Mouse (Mus musculus): Measurements from ENCODE around the gene Tut1. TPM values are rescaled to one million over a fixed set of nuclear protein-coding genes. Genes with fewer than 3 reads are reported as not detected.
"Not testable (repeated sequence)": the region's sequence is repeated elsewhere in the genome, so short reads cannot be mapped to it uniquely, and the experiment has no call there.

The Tut1 gene
- total RNA-seq, 2 experiments from 2014 or later: 1.7 to 8.8 TPM

DNA sequence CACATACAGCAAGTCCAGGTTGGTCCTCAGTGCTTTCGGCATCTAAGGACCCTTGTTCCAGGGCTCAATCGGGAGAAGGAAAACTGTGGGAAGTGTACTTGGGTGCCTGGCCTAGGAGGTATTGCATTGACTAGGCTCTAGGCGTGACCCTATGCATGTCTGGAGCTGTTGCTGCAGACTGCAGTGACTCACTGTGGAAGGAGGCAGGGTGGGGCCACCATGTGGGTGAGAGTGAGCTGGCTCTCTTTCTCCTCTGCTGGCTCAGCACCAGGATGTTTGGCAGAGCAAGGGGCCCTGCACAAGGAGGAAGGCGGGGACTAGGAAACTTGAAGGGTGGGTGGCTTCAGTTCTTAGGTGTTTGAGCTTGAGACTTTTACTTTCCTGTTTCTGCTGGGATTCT is 43.9 kb downstream of the Tut1 start:
- ATAC-seq (ENCODE audit: poor library complexity, severe bottlenecking): peak; percentile 92

DNA sequence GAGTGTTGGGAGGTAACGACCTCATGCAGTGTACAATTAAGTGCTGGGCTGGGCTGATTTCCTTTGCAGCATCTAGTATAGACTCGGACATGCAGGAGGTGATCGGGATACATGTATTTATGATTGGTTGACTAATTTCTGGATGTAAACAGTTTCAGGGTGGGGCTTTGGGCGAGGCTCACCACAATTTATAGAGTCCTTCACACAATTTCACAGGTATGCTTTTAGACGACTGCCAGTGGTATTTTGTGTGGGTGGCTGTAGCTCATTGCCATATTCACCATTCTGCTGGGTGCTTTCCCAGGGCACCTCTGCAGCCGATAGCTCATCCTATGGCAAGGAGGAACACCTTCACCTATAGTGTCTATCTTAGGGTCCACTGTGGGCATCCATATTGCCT is 44.9 kb downstream of the Tut1 start:
- no peak for ATAC-seq (ENCODE audit: poor library complexity, severe bottlenecking)

DNA sequence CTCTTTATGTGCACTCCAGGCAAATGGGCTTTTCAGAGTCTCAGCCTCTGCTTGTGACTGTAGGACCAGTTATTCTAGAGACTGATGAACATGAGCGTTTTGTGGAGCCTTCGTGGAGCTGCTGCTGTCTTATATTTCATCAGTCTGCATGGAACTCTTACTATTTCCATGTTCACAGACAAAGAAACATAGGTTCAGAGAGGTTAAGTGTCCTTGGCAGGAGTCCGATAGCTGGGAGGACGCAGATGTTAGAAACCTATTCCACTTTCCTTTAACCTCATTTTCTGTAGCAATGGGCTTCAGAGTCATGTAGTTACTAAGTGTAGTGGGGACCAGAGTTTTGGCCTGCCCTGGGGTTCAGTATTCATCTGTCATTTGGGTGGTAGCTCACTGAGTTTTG is 45.6 kb downstream of the Tut1 start:
- ATAC-seq (ENCODE audit: poor library complexity, severe bottlenecking): no peak

DNA sequence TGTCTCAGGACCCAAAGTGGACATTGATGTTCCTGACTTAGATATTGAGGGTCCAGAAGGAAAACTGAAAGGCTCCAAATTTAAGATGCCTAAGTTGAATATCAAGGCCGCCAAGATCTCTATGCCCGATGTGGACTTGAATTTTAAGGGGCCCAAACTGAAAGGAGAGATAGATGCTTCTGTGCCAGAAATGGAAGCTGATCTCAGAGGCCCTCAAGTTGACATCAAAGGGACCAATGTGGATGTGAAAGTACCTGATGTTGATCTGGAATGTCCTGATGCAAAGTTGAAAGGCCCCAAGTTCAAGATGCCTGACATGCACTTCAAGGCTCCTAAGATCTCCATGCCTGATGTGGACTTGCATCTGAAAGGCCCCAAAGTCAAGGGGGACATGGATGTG is 53.3 kb downstream of the Tut1 start:
- not testable (repeated sequence) for ATAC-seq (ENCODE audit: poor library complexity, severe bottlenecking)

Other genes with a start within 250 kb of the Tut1 start
Only the 30 nearest of the 32 such genes appear.
- gene 1700092M07Rik, start 213.1 kb upstream of the Tut1 start, total RNA-seq (2015): 0.83 TPM in 1 of 2 replicates, not detected in the other
- 1.3 TPM in 1 of 2 replicates, not detected in the other for gene 1700092M07Rik, start 213.1 kb upstream of the Tut1 start, total RNA-seq (2017)
- gene Stx5a, start 212.4 kb upstream of the Tut1 start, total RNA-seq (2015): 40.9 and 55.3 TPM in 2 replicates
- 40.8 and 65.6 TPM in 2 replicates for gene Stx5a, start 212.4 kb upstream of the Tut1 start, total RNA-seq (2017)
- gene Nxf1, start 196.8 kb upstream of the Tut1 start, total RNA-seq (2015): 257 and 292 TPM in 2 replicates
- 69.7 and 76.0 TPM in 2 replicates for gene Nxf1, start 196.8 kb upstream of the Tut1 start, total RNA-seq (2017)
- gene Tmem223, start 182.9 kb upstream of the Tut1 start, total RNA-seq (2015): 28.1 and 36.6 TPM in 2 replicates
- 11.6 and 12.0 TPM in 2 replicates for gene Tmem223, start 182.9 kb upstream of the Tut1 start, total RNA-seq (2017)
- 172 and 177 TPM in 2 replicates for gene Tmem179b, start 179.4 kb upstream of the Tut1 start, total RNA-seq (2015)
- 98.4 and 108 TPM in 2 replicates for gene Tmem179b, start 179.4 kb upstream of the Tut1 start, total RNA-seq (2017)
- gene Taf6l, start 167.4 kb upstream of the Tut1 start, total RNA-seq (2015): 5.1 and 6.2 TPM in 2 replicates
- 8.9 and 9.8 TPM in 2 replicates for gene Taf6l, start 167.4 kb upstream of the Tut1 start, total RNA-seq (2017)
- 124 and 125 TPM in 2 replicates for gene Polr2g, start 155.3 kb upstream of the Tut1 start, total RNA-seq (2015)
- 54.1 and 58.2 TPM in 2 replicates for gene Polr2g, start 155.3 kb upstream of the Tut1 start, total RNA-seq (2017)
- 0.62 and 2.3 TPM in 2 replicates for gene Zbtb3, start 151.3 kb upstream of the Tut1 start, total RNA-seq (2015)
- gene Zbtb3, start 151.3 kb upstream of the Tut1 start, total RNA-seq (2017): 1.8 and 2.5 TPM in 2 replicates
- gene Ttc9c, start 134.5 kb upstream of the Tut1 start, total RNA-seq (2015): 28.6 and 31.0 TPM in 2 replicates
- 53.6 and 63.7 TPM in 2 replicates for gene Ttc9c, start 134.5 kb upstream of the Tut1 start, total RNA-seq (2017)
- gene Hnrnpul2, start 133.8 kb upstream of the Tut1 start, total RNA-seq (2015): 52.3 and 56.0 TPM in 2 replicates
- gene Hnrnpul2, start 133.8 kb upstream of the Tut1 start, total RNA-seq (2017): 72.8 and 94.4 TPM in 2 replicates
- not detected in 2 replicates for gene AC129217.1, start 124.1 kb upstream of the Tut1 start, total RNA-seq (2015)
- gene AC129217.1, start 124.1 kb upstream of the Tut1 start, total RNA-seq (2017): 1.8 and 5.9 TPM in 2 replicates
- gene Bscl2, start 116.4 kb upstream of the Tut1 start, total RNA-seq (2015): 84.8 and 97.8 TPM in 2 replicates
- gene Bscl2, start 116.4 kb upstream of the Tut1 start, total RNA-seq (2017): 48.1 and 49.6 TPM in 2 replicates
- 0.16 TPM in 1 of 2 replicates, not detected in the other for gene Gng3, start 114.7 kb upstream of the Tut1 start, total RNA-seq (2015)
- not detected in 2 replicates for gene Gng3, start 114.7 kb upstream of the Tut1 start, total RNA-seq (2017)
- gene Lrrn4cl, start 103.1 kb upstream of the Tut1 start, total RNA-seq (2015): 0.16 and 0.55 TPM in 2 replicates
- 0.12 TPM in 1 of 2 replicates, not detected in the other for gene Lrrn4cl, start 103.1 kb upstream of the Tut1 start, total RNA-seq (2017)
- 63.2 and 66.8 TPM in 2 replicates for gene Ubxn1, start 82.4 kb upstream of the Tut1 start, total RNA-seq (2015)
- gene Ubxn1, start 82.4 kb upstream of the Tut1 start, total RNA-seq (2017): 149 and 168 TPM in 2 replicates
- gene Uqcc3, start 72.9 kb upstream of the Tut1 start, total RNA-seq (2015): 39.9 and 41.9 TPM in 2 replicates
- 58.1 and 75.6 TPM in 2 replicates for gene Uqcc3, start 72.9 kb upstream of the Tut1 start, total RNA-seq (2017)
- gene Lbhd1, start 70.1 kb upstream of the Tut1 start, total RNA-seq (2015): 29.0 and 50.8 TPM in 2 replicates
- 5.2 and 7.5 TPM in 2 replicates for gene Lbhd1, start 70.1 kb upstream of the Tut1 start, total RNA-seq (2017)
- not detected in 2 replicates for gene Gm49403, start 69.9 kb upstream of the Tut1 start, total RNA-seq (2015)
- gene Gm49403, start 69.9 kb upstream of the Tut1 start, total RNA-seq (2017): not detected in 2 replicates
- gene 1810009A15Rik, start 65.0 kb upstream of the Tut1 start, total RNA-seq (2015): 43.9 and 64.0 TPM in 2 replicates
- 61.2 and 66.3 TPM in 2 replicates for gene 1810009A15Rik, start 65.0 kb upstream of the Tut1 start, total RNA-seq (2017)
- gene Gm49416, start 64.9 kb upstream of the Tut1 start, total RNA-seq (2015): 0.27 TPM in 1 of 2 replicates, not detected in the other
- 0.85 TPM in 1 of 2 replicates, not detected in the other for gene Gm49416, start 64.9 kb upstream of the Tut1 start, total RNA-seq (2017)
- 9.1 and 9.3 TPM in 2 replicates for gene Ints5, start 60.8 kb upstream of the Tut1 start, total RNA-seq (2015)
- 10.2 and 11.3 TPM in 2 replicates for gene Ints5, start 60.8 kb upstream of the Tut1 start, total RNA-seq (2017)
- 69.0 and 71.3 TPM in 2 replicates for gene Ganab, start 55.8 kb upstream of the Tut1 start, total RNA-seq (2015)
- gene Ganab, start 55.8 kb upstream of the Tut1 start, total RNA-seq (2017): 51.7 and 58.4 TPM in 2 replicates
- gene B3gat3, start 33.5 kb upstream of the Tut1 start, total RNA-seq (2015): 19.5 and 23.3 TPM in 2 replicates
- 28.9 and 29.8 TPM in 2 replicates for gene B3gat3, start 33.5 kb upstream of the Tut1 start, total RNA-seq (2017)
- gene Rom1, start 24.5 kb upstream of the Tut1 start, total RNA-seq (2015): 1.4 and 1.8 TPM in 2 replicates
- 0.81 and 3.2 TPM in 2 replicates for gene Rom1, start 24.5 kb upstream of the Tut1 start, total RNA-seq (2017)
- gene Eml3, start 24.3 kb upstream of the Tut1 start, total RNA-seq (2015): 17.1 and 18.0 TPM in 2 replicates
- gene Eml3, start 24.3 kb upstream of the Tut1 start, total RNA-seq (2017): 29.3 and 32.0 TPM in 2 replicates
- 47.3 and 53.3 TPM in 2 replicates for gene Mta2, start 12.0 kb upstream of the Tut1 start, total RNA-seq (2015)
- gene Mta2, start 12.0 kb upstream of the Tut1 start, total RNA-seq (2017): 98.8 and 106 TPM in 2 replicates
- gene Eef1g, start 13.2 kb downstream of the Tut1 start, total RNA-seq (2015): 319 and 343 TPM in 2 replicates
- 206 and 209 TPM in 2 replicates for gene Eef1g, start 13.2 kb downstream of the Tut1 start, total RNA-seq (2017)
- gene Ahnak, start 35.4 kb downstream of the Tut1 start, total RNA-seq (2015): 372 and 397 TPM in 2 replicates
- gene Ahnak, start 35.4 kb downstream of the Tut1 start, total RNA-seq (2017): 659 and 727 TPM in 2 replicates
- 0.82 and 1.5 TPM in 2 replicates for gene Scgb1a1, start 134.1 kb downstream of the Tut1 start, total RNA-seq (2015)
- gene Scgb1a1, start 134.1 kb downstream of the Tut1 start, total RNA-seq (2017): 1.6 TPM in 1 of 2 replicates, not detected in the other
- gene Asrgl1, start 181.8 kb downstream of the Tut1 start, total RNA-seq (2015): 7.2 and 9.5 TPM in 2 replicates
- 7.5 and 8.3 TPM in 2 replicates for gene Asrgl1, start 181.8 kb downstream of the Tut1 start, total RNA-seq (2017)